ENCODE assay signal across 7 mouse cellular contexts in the genomic region with DNA sequence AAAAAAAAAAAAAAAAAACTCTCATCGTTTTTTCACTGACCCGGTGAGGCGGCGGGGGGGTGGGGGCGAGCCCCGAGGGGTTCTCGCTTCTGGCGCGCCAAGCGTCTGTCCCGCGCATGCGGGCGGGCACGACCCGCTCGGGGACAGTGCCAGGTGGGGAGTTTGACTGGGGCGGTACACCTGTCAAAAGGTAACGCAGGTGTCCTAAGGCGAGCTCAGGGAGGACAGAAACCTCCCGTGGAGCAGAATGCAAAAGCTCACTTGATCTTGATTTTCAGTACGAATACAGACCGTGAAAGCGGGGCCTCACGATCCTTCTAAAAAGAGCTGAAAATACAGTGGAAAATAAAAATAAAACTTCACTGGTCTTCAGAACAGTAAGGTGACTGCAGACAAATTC. TPM values are rescaled to one million over a fixed set of nuclear protein-coding genes. Genes with fewer than 3 reads are reported as not detected.
DNase-seq lines count a peak whose midpoint lies in the region; ATAC-seq lines count a peak whose summit lies in the region.

No protein-coding gene starts in this region.

- ATAC-seq in embryonic facial prominence, embryonic 13.5 days (ENCODE audit: insufficient number of reproducible peaks, insufficient read depth, low FRiP score, low TSS enrichment, low read depth) = peak; percentile 100
- peak; percentile 100 for ATAC-seq in midbrain, embryonic 11.5 days (ENCODE audit: low FRiP score)

- WGBS in embryonic facial prominence, embryonic 13.5 days = 32% methylated on average over 25 of the region's 25 CpGs
- 36% methylated on average over 25 of the region's 25 CpGs for WGBS in midbrain, embryonic 11.5 days

- intact Hi-C loops in left cerebral cortex, postnatal 4 days (cut with DNase I) = no loop called here

- no peak overlapping the region for H3K9ac ChIP-seq in embryonic facial prominence, embryonic 13.5 days
- no peak overlapping the region for H3K9ac ChIP-seq in midbrain, embryonic 11.5 days (ENCODE audit: low read length)

- no peaks in the 10 kb centered on the region for H3K27me3 ChIP-seq in embryonic facial prominence, embryonic 13.5 days
- H3K27me3 ChIP-seq in midbrain, embryonic 11.5 days (ENCODE audit: control insufficient read depth, insufficient read depth, low read length) = no peaks in the 10 kb centered on the region

- H3K4me2 ChIP-seq in embryonic facial prominence, embryonic 13.5 days = no peak overlapping the region
- H3K4me2 ChIP-seq in midbrain, embryonic 11.5 days = no peak overlapping the region

- no peaks in the 10 kb centered on the region for H3K9me3 ChIP-seq in embryonic facial prominence, embryonic 13.5 days
- H3K9me3 ChIP-seq in midbrain, embryonic 11.5 days (ENCODE audit: control insufficient read depth, low read length) = no peaks in the 10 kb centered on the region

- no peaks in the 10 kb centered on the region for H3K4me1 ChIP-seq in embryonic facial prominence, embryonic 13.5 days
- H3K4me1 ChIP-seq in midbrain, embryonic 11.5 days (ENCODE audit: control insufficient read depth, insufficient read depth, low read length) = no peaks in the 10 kb centered on the region

- DNase-seq in adrenal gland, adult 8-10 months = peak; percentile 83
- peak; percentile 94 for DNase-seq in heart, adult 8-10 months (ENCODE audit: low spot score)
- peak; percentile 93 for DNase-seq in kidney, adult 18-20 months
- DNase-seq in left cerebral cortex, postnatal 4 days = peak; percentile 95
- peak; percentile 97 for DNase-seq in midbrain, embryonic 11.5 days (ENCODE audit: low spot score, missing footprints)
- peak; percentile 91 for DNase-seq in skeletal muscle tissue, adult 2 months (ENCODE audit: low read depth, low spot score)

- no peak overlapping the region for H3K27ac ChIP-seq in embryonic facial prominence, embryonic 13.5 days
- no peak overlapping the region for H3K27ac ChIP-seq in midbrain, embryonic 11.5 days (ENCODE audit: low read depth, low read length)

- no peaks in the 10 kb centered on the region for H3K36me3 ChIP-seq in embryonic facial prominence, embryonic 13.5 days
- H3K36me3 ChIP-seq in midbrain, embryonic 11.5 days (ENCODE audit: control insufficient read depth, insufficient read depth, low read length) = no peaks in the 10 kb centered on the region

- no peak overlapping the region for H3K4me3 ChIP-seq in embryonic facial prominence, embryonic 13.5 days
- no peak overlapping the region for H3K4me3 ChIP-seq in midbrain, embryonic 11.5 days (ENCODE audit: low read depth, low read length)

RNA-seq across cellular contexts. Expression of gene Hic2, which starts 11.2 kb away (rescaled TPM):
- total RNA-seq in adrenal gland, adult 8-10 months (2022) = 1 to 10 TPM; 2.0 to 3.7 (median 3.4) TPM
- 6.3 and 7.1 TPM in 2 replicates for polyA plus RNA-seq in embryonic facial prominence, embryonic 13.5 days (2015; fragmentation: Nextera tagmentation; extraction: Ambion mirVana)
- 1 to 10 TPM; 1.4 to 2.2 (median 1.9) TPM for total RNA-seq in heart, adult 8-10 months (2022)
- 10 to 100 TPM; 11.5 to 13.1 TPM for total RNA-seq in left cerebral cortex, postnatal 4 days (2021)
- polyA plus RNA-seq in midbrain, embryonic 11.5 days (2014; fragmentation: Nextera tagmentation; extraction: Ambion mirVana) = 10.3 and 10.8 TPM in 2 replicates

RNA-seq across cellular contexts. Expression of gene Rimbp3, which starts 13.8 kb away (rescaled TPM):
- under 1 TPM in 2 of 4 experiments, not detected in 2; 0.09 to 0.14 TPM for total RNA-seq in adrenal gland, adult 8-10 months (2022)
- 0.35 and 0.43 TPM in 2 replicates for polyA plus RNA-seq in embryonic facial prominence, embryonic 13.5 days (2015; fragmentation: Nextera tagmentation; extraction: Ambion mirVana)
- total RNA-seq in heart, adult 8-10 months (2022) = under 1 TPM in 3 of 4 experiments, not detected in 1; 0.14 to 0.44 (median 0.22) TPM
- 1 to 10 TPM; 2.8 to 3.2 TPM for total RNA-seq in left cerebral cortex, postnatal 4 days (2021)
- polyA plus RNA-seq in midbrain, embryonic 11.5 days (2014; fragmentation: Nextera tagmentation; extraction: Ambion mirVana) = 1.2 and 1.7 TPM in 2 replicates

RNA-seq across cellular contexts. Expression of gene Ube2l3, which starts 19.7 kb away (rescaled TPM):
- total RNA-seq in adrenal gland, adult 8-10 months (2022) = 100 to 1,000 TPM; 162 to 223 (median 198) TPM
- 348 TPM in 2 replicates for polyA plus RNA-seq in embryonic facial prominence, embryonic 13.5 days (2015; fragmentation: Nextera tagmentation; extraction: Ambion mirVana)
- 100 to 1,000 TPM; 107 to 119 (median 114) TPM for total RNA-seq in heart, adult 8-10 months (2022)
- 100 to 1,000 TPM; 161 to 164 TPM for total RNA-seq in left cerebral cortex, postnatal 4 days (2021)
- 429 and 446 TPM in 2 replicates for polyA plus RNA-seq in midbrain, embryonic 11.5 days (2014; fragmentation: Nextera tagmentation; extraction: Ambion mirVana)

RNA-seq across cellular contexts. Expression of gene Tmem191c, which starts 53.7 kb away (rescaled TPM):
- total RNA-seq in adrenal gland, adult 8-10 months (2022) = 10 to 100 TPM in 3 of 4 experiments, 1 to 10 TPM in 1; 9.3 to 30.7 (median 19.6) TPM
- 12.7 and 13.6 TPM in 2 replicates for polyA plus RNA-seq in embryonic facial prominence, embryonic 13.5 days (2015; fragmentation: Nextera tagmentation; extraction: Ambion mirVana)
- 1 to 10 TPM; 1.2 to 2.7 (median 1.7) TPM for total RNA-seq in heart, adult 8-10 months (2022)
- 10 to 100 TPM; 78.9 to 82.4 TPM for total RNA-seq in left cerebral cortex, postnatal 4 days (2021)
- polyA plus RNA-seq in midbrain, embryonic 11.5 days (2014; fragmentation: Nextera tagmentation; extraction: Ambion mirVana) = 6.8 and 7.4 TPM in 2 replicates
